Mouse (Mus musculus) heart, embryonic 12.5 days (tissue): ENCODE measurements around the gene Rps3a1. TPM values are rescaled to one million over a fixed set of nuclear protein-coding genes. Genes with fewer than 3 reads are reported as not detected.

Source experiments
- ATAC-seq: fragments of 200-750 bp; cut with Nextera tagmentation; 2 replicates; pipeline ENCODE4 v1.8.0; 2017; ENCODE audit warnings: moderate TSS enrichment, moderate library complexity; ENCODE audit not compliant: insufficient number of reproducible peaks, low FRiP score
- H3K27ac ChIP-seq: fragments of 300-500 bp; sonication (generic); 2 replicates; pipeline ENCODE4 v1.5.1; 2016; ENCODE audit warnings: mild to moderate bottlenecking, moderate library complexity; ENCODE audit not compliant: poor library complexity, severe bottlenecking
- H3K27me3 ChIP-seq: fragments of 300-500 bp; sonication (generic); replicated peaks from 2 replicates; pipeline ENCODE4 v1.6.1; 2016; ENCODE audit warnings: mild to moderate bottlenecking, moderate library complexity
- H3K36me3 ChIP-seq: fragments of 300-500 bp; sonication (generic); 2 replicates; pipeline ENCODE4 v1.6.1; 2016; ENCODE audit warnings: mild to moderate bottlenecking, moderate library complexity
- H3K4me1 ChIP-seq: fragments of 300-500 bp; sonication (generic); replicated peaks from 2 replicates; pipeline ENCODE4 v1.6.1; 2016; ENCODE audit warnings: mild to moderate bottlenecking
- H3K4me2 ChIP-seq: fragments of 300-500 bp; sonication (generic); 2 replicates; pipeline ENCODE4 v1.6.1; 2016; ENCODE audit warnings: mild to moderate bottlenecking, moderate library complexity
- H3K4me3 ChIP-seq: fragments of 300-500 bp; sonication (generic); 2 replicates; pipeline ENCODE4 v1.5.1; 2016; ENCODE audit warnings: mild to moderate bottlenecking
- H3K9ac ChIP-seq: fragments of 300-500 bp; sonication (generic); 2 replicates; pipeline ENCODE4 v1.6.1; 2016; ENCODE audit warnings: mild to moderate bottlenecking, moderate library complexity
- H3K9me3 ChIP-seq: fragments of 300-500 bp; sonication (generic); replicated peaks from 2 replicates; pipeline ENCODE4 v1.6.1; 2016; ENCODE audit warnings: mild to moderate bottlenecking, moderate library complexity
- WGBS: fragments of 180-500 bp; shearing (Covaris S2); methylation state at CpG from one replicate; pipeline ENCODE4 v1.1.7; 2016; 5-methylcytosine and 5-hydroxymethylcytosine counted together
- polyA plus RNA-seq: library from polyadenylated mRNA; unstranded; fragments of >200 nt; fragmentation: Nextera tagmentation; extraction: Ambion mirVana; gene quantifications from 2 replicates; pipeline ENCODE4 v1.2.1, GENCODE M21; 2016

Rps3a1 gene
- 808 and 835 TPM in 2 replicates for polyA plus RNA-seq

GRCm38 (mm10) chr3:86142263-86142933 is at the start of gene Rps3a1:
Gene Rps3a1 (minus strand): TSS chr3:86142702.
- under 1% methylated on average over 63 of the region's 77 CpGs for WGBS
- no peaks in the 10 kb centered on the region for H3K9me3 ChIP-seq
- H3K27ac ChIP-seq: peak within 1 kb of the TSS; percentile 88

GRCm38 (mm10) chr3:86187736-86188389 is 45.4 kb upstream of the Rps3a1 start:
- Histone ChIP-seq H3K27me3 (no peaks in the 10 kb centered on the region), H3K9ac (no peak overlapping the region), H3K27ac (no peak overlapping the region), H3K4me3 (no peak overlapping the region), H3K9me3 (no peaks in the 10 kb centered on the region), H3K36me3 (no peaks in the 10 kb centered on the region), H3K4me2 (no peak overlapping the region), H3K4me1 (no peaks in the 10 kb centered on the region)
- ATAC-seq: no peak
- 78% methylated on average over 5 of the region's 5 CpGs for WGBS

More at GRCm38 (mm10) chr3:86142263-86142933, at the start of gene Rps3a1:
- Histone ChIP-seq H3K27me3 (no peaks in the 10 kb centered on the region), H3K4me3 (peak within 1 kb of the TSS; percentile 90), H3K4me2 (peak within 1 kb of the TSS; percentile 96), H3K4me1 (peaks cover 12% of the 10 kb centered on the region), H3K36me3 (peaks cover 37% of the 10 kb centered on the region), H3K9ac (peak within 1 kb of the TSS; percentile 98)
- peak; percentile 95 for ATAC-seq

- no peaks in the 10 kb centered on the region for H3K27me3 ChIP-seq
- WGBS: 80% methylated on average over 7 of the region's 7 CpGs
- H3K36me3 ChIP-seq: no peaks in the 10 kb centered on the region
- H3K9me3 ChIP-seq: no peaks in the 10 kb centered on the region
- no peak overlapping the region for H3K27ac ChIP-seq
- H3K4me3 ChIP-seq: no peak overlapping the region
- no peaks in the 10 kb centered on the region for H3K4me1 ChIP-seq
- no peak overlapping the region for H3K4me2 ChIP-seq
- no peak for ATAC-seq
- H3K9ac ChIP-seq: no peak overlapping the region
Observed at GRCm38 (mm10) chr3:86184546-86184945, 42.0 kb upstream of the Rps3a1 start.

GRCm38 (mm10) chr3:86181107-86181506 is 38.6 kb upstream of the Rps3a1 start:
- Histone ChIP-seq H3K27me3 (no peaks in the 10 kb centered on the region), H3K9ac (no peak overlapping the region), H3K4me2 (no peak overlapping the region), H3K27ac (no peak overlapping the region), H3K9me3 (no peaks in the 10 kb centered on the region), H3K36me3 (no peaks in the 10 kb centered on the region), H3K4me1 (no peaks in the 10 kb centered on the region), H3K4me3 (no peak overlapping the region)
- 53% methylated on average over 5 of the region's 5 CpGs for WGBS
- no peak for ATAC-seq

GRCm38 (mm10) chr3:86179714-86180113 is 37.2 kb upstream of the Rps3a1 start:
- Histone ChIP-seq H3K27ac (no peak overlapping the region), H3K4me1 (no peaks in the 10 kb centered on the region), H3K4me3 (no peak overlapping the region), H3K4me2 (no peak overlapping the region), H3K9me3 (no peaks in the 10 kb centered on the region), H3K36me3 (no peaks in the 10 kb centered on the region), H3K27me3 (no peaks in the 10 kb centered on the region), H3K9ac (no peak overlapping the region)
- no peak for ATAC-seq
- WGBS: 87% methylated on average over 7 of the region's 7 CpGs

GRCm38 (mm10) chr3:86168841-86169425 is 26.4 kb upstream of the Rps3a1 start:
- Histone ChIP-seq H3K27me3 (no peaks in the 10 kb centered on the region), H3K4me2 (no peak overlapping the region), H3K4me3 (no peak overlapping the region), H3K9me3 (no peaks in the 10 kb centered on the region), H3K27ac (no peak overlapping the region), H3K4me1 (no peaks in the 10 kb centered on the region), H3K36me3 (no peaks in the 10 kb centered on the region), H3K9ac (no peak overlapping the region)
- WGBS: 70% methylated on average over 8 of the region's 8 CpGs
- no peak for ATAC-seq

GRCm38 (mm10) chr3:86149521-86149920 is 7.0 kb upstream of the Rps3a1 start:
- Histone ChIP-seq H3K9me3 (no peaks in the 10 kb centered on the region), H3K36me3 (no peaks in the 10 kb centered on the region), H3K4me1 (no peaks in the 10 kb centered on the region), H3K4me3 (no peak overlapping the region), H3K4me2 (no peak overlapping the region), H3K9ac (no peak overlapping the region), H3K27ac (no peak overlapping the region), H3K27me3 (no peaks in the 10 kb centered on the region)
- 80% methylated on average over 9 of the region's 9 CpGs for WGBS
- ATAC-seq: no peak

GRCm38 (mm10) chr3:86149063-86149462 is 6.6 kb upstream of the Rps3a1 start:
- H3K4me1 ChIP-seq: no peaks in the 10 kb centered on the region
- H3K4me2 ChIP-seq: no peak overlapping the region
- H3K36me3 ChIP-seq: no peaks in the 10 kb centered on the region
- H3K9ac ChIP-seq: no peak overlapping the region
- H3K4me3 ChIP-seq: no peak overlapping the region
- WGBS: 76% methylated on average over 6 of the region's 6 CpGs
- no peaks in the 10 kb centered on the region for H3K27me3 ChIP-seq
- no peak for ATAC-seq
- no peaks in the 10 kb centered on the region for H3K9me3 ChIP-seq
- H3K27ac ChIP-seq: no peak overlapping the region

- no peak for ATAC-seq
- H3K4me3 ChIP-seq: no peak overlapping the region
- H3K36me3 ChIP-seq: peaks cover 28% of the 10 kb centered on the region
- peaks cover 12% of the 10 kb centered on the region for H3K4me1 ChIP-seq
- H3K9ac ChIP-seq: peak overlapping the region; percentile 20; the same call in 1 of the 2 replicates
- no peaks in the 10 kb centered on the region for H3K27me3 ChIP-seq
- no peaks in the 10 kb centered on the region for H3K9me3 ChIP-seq
- H3K4me2 ChIP-seq: no peak overlapping the region
- WGBS: 82% methylated on average over 6 of the region's 6 CpGs
- no peak overlapping the region for H3K27ac ChIP-seq
Observed at GRCm38 (mm10) chr3:86143343-86143742, 841 bp upstream of the Rps3a1 start.

- WGBS: 39% methylated on average over 6 of the region's 6 CpGs
- no peak for ATAC-seq
- Histone ChIP-seq H3K36me3 (peaks cover 32% of the 10 kb centered on the region), H3K27ac (no peak overlapping the region), H3K4me1 (peaks cover 12% of the 10 kb centered on the region), H3K9ac (peak overlapping the region; percentile 20), H3K9me3 (no peaks in the 10 kb centered on the region), H3K4me2 (peak overlapping the region; percentile 21; the same call in 1 of the 2 replicates), H3K4me3 (peak overlapping the region; percentile 90; the same call in 1 of the 2 replicates), H3K27me3 (no peaks in the 10 kb centered on the region)
Observed at GRCm38 (mm10) chr3:86142934-86143317, 424 bp upstream of the Rps3a1 start.

GRCm38 (mm10) chr3:86141886-86142262 is 628 bp downstream of the Rps3a1 start:
- under 1% methylated on average over 18 of the region's 18 CpGs for WGBS

More at GRCm38 (mm10) chr3:86141886-86142262, 628 bp downstream of the Rps3a1 start:
- Histone ChIP-seq H3K4me1 (peaks cover 12% of the 10 kb centered on the region), H3K9ac (peak overlapping the region; percentile 98), H3K27ac (peak overlapping the region; percentile 88), H3K9me3 (no peaks in the 10 kb centered on the region), H3K4me2 (peak overlapping the region; percentile 96), H3K4me3 (peak overlapping the region; percentile 90), H3K27me3 (no peaks in the 10 kb centered on the region), H3K36me3 (peaks cover 42% of the 10 kb centered on the region)
- peak; percentile 51 for ATAC-seq
